Mouse (Mus musculus) kidney, adult 8-10 months (tissue): ENCODE results near the gene Phxr2.
"Not testable (repeated sequence)": the region's sequence is repeated elsewhere in the genome, so short reads cannot be mapped to it uniquely, and the experiment has no call there.

Experiments used
- DNase-seq, 2 experiments: peaks; one replicate each; pipeline ENCODE4 v3.0.0; 2022

Gene Phxr2

DNA sequence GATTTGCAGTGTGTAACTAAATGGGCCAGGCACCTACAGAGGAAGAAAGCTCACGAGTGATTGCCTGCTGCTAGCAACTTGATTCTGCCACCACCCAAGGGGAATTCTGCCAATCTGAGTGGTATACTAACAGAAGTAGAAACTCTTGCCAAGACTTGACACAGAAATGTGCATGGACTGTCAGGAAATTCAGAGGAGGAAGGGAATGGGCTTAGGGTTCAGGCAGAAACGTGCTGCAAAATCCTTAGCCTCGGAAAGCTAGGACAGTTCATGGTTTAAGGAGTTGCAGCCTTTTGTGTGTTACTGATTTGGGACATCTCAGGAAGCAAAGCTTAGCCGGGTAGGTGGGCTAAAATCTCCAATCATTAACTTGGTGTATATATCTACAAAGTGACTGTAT is at the start of gene Phxr2:
Gene Phxr2, minus strand, starts transcription at position 101 of the 400 bp plus-strand sequence.
- no peak for DNase-seq

- no peak for DNase-seq
These were observed 46.9 kb upstream of the Phxr2 start for GRCm38 (mm10) chr10:99172906-99173507.

- DNase-seq, result peak; percentile 61 to 62
These were observed 45.9 kb upstream of the Phxr2 start for GRCm38 (mm10) chr10:99171961-99172497.

DNA sequence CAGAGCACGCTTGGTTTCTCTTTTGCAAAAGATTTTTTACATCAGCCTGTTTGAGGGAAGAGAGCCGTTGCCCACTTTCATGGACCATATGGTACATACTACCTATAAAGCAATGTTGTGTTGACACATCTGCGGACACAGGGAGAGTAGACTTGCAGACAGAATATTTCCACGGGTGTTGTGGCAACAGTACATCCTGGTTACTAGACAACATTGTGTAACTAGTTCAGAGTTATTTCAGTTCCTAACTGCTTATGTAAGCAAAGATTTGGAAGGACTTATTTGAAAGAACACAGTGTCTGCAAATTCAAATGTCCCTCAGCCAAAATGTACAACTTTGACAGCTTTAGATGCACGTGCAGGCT is 43.6 kb upstream of the Phxr2 start:
- no peak for DNase-seq

DNA sequence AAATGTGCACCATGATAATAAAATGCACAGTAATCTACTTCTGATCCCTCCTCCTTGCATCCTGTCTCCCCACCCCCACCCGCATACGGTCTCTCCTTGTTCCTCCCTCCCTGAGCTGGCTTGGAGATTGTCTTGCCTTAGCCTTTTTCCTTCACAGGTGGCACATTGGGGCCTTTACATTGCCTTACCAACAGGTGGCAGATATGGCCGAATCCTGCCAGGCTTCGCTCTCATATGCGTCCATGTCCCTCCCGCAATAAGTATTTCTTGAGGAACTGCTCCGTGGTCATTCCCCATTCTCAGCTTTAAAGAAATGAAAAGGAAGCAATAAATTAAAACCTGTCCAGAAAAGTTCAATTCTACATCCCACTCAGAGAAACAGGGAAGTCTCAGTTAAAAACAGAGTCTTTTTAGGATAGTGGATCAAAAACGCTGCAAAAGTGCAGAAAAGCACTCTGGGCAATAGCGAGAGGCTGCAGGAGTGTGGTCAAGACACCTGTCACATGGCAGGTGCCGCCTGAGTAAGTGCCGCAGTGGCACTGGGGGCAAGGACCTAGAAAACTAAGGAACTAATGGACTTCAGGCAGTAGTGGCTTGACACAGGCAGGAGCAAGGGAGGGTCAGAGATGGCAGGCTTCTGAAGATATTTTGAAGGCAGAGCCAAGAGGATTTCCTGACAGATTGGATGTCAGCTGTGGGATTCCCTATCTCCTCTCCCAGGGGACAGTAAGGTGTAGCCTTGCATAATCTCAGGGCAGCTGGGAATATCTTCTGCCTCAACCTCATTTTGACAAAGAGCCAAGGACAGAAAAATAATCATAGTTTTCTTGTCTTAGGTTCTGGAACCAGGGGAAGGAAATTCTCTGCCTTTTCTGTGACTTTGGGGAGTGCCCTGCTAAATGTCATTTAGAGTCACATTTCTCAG is 43.0 kb upstream of the Phxr2 start:
- peak in 1 of 2 experiments; percentile 34 for DNase-seq

DNA sequence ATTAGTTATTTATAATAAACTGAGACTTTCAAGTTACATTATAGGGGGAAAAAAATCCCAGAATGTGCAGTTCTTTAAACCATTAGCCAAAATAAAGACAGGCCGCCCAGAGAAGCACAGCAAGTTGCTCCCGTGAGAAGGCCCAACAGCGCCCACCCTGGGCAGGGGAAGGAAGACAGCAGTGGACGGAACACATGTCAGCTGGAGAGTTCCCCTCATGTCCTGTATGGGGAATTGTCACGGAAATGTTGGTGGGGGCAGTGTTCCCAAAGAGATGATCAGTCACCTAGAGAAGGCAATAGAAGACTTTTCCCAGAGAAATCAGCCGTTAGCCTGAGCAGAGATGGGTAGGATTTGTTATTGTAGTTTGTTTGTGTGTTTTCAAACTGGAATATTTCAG is 42.3 kb upstream of the Phxr2 start:
- no peak for DNase-seq

- peak in 1 of 2 experiments; percentile 26 for DNase-seq
These were observed 40.3 kb upstream of the Phxr2 start for GRCm38 (mm10) chr10:99166392-99166791.

- DNase-seq, result peak; percentile 61 to 78
These were observed 39.7 kb upstream of the Phxr2 start for GRCm38 (mm10) chr10:99165751-99166282.

- peak; percentile 35 to 49 for DNase-seq
These were observed 38.8 kb upstream of the Phxr2 start for GRCm38 (mm10) chr10:99164871-99165477.

DNA sequence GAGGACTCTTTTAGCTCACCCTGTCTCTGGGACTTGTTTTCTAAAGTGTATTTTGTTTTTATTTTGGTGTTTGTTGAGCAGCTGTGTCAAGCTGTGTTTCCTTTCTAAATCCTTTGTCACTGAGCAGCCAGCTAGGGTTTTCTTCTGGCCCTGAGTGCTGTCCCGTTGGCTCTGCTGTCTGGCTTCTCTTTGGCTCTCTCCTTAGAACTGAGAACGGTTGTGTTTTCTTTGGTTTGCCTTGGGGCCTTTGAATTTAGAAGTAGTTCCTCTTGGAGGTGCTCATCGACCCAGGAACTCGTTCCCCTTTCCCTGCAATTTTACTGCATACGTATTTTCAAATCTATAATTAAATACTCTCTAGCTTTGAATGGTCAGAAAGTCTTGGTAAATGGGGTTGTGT is 36.9 kb upstream of the Phxr2 start:
- no peak for DNase-seq

DNA sequence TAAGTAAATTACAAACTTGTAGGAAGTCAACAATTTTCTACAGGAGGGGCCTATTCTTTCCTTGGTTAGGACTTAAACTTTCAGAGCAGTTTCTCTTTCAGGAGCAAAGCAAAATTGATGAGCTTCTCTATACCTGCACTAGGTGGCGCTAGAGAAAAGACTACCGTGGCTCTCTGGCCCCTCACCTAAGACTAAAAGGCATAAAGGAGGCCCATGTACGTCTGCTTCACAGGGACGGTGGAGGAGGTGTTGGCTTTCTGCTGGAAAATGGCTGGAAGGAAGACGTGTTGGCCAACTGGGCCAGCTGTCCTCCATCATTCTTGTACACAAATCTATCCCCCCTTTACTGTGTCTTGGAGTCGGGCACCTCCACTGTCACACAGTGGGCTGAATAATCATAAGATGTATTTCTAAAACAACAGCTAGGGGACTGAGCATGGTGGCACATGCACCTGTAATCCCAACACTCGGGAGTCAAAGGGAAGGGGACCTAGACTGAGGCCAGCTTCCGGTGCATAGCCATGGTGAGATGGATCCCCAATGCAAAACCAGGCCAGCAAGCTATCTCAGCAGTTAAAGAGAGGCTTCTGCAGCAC is 36.0 kb upstream of the Phxr2 start:
- peak; percentile 25 to 41 for DNase-seq

DNA sequence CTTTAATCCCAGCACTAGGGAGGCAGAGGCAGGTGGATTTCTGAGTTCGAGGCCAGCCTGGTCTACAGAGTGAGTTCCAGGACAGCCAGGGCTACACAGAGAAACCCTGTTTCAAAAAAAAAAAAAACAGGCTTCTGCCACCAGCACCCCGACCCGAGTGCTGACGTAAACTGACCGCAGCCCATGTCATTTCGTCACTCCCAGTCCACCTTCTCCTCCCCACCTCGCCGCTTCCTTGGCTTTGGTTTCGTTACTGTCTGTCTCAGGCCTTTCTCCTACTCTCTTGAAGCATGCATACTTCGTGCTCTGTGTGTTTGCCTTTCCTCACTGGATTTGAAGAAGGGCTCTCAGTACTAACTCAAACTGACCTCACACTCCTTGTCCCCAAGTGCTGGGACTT is 31.6 kb upstream of the Phxr2 start:
- not testable (repeated sequence) for DNase-seq

GRCm38 (mm10) chr10:99156808-99157207 is 30.7 kb upstream of the Phxr2 start:
- no peak for DNase-seq

DNA sequence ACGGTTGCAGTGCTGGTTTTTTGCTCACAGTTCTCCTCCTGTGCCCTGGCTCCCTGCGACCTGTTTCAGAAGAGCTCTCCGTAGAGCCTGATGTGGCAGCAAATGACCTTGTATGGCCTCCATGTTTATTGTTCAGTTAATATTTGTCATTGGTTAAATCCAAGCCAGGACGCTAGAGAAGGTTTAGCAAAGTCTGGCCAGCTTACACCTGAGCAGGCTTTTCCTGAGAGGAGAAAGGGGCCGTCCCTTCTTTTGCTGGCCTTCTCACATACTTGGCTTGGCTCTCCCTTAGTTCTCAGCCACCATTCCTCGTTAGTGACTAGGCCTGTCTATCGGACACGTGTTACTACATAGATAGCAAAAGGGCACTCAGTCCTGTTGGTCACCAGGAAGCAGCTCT is 28.5 kb upstream of the Phxr2 start:
- DNase-seq, result no peak

DNA sequence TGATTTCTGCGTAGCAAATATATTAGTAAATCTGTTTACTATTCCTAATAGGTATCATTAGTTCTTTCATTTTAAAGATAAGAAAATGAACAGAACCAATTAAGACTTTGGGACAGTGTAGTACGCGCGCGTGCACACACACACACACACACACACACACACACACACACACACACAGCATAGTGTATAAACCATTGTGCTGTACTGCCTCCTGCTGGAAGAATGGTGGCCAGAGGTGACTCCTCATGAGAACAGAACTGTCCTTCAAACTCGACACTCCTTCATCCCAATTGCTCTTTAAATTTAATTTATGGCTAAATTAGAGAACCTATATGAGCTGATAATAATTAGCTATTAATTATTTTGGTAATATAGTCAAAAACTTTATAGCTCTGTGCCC is 25.9 kb upstream of the Phxr2 start:
- DNase-seq, result peak in 1 of 2 experiments; percentile 42

- no peak for DNase-seq
These were observed 25.5 kb upstream of the Phxr2 start for GRCm38 (mm10) chr10:99151580-99151979.

- no peak for DNase-seq
These were observed 23.9 kb upstream of the Phxr2 start for GRCm38 (mm10) chr10:99150016-99150415.

DNA sequence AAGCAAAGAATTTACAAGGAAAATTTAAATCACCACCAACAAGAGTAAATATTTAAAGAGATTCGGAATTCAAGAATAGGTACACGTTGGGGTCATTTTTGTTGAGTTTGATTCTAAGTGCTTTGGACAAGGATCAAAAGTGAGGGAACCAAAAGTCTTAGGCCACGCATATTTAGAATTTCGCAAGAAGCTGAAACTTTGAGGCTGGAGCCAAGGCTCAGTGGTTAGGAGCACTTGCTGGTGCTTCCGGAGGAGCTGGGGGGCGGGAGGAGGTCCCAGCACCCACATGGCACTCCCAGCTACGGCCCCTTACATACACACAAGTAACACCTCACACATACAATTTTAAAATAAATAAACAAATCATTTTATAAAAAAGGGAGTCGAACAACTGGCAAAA is 20.5 kb upstream of the Phxr2 start:
- DNase-seq, result no peak

GRCm38 (mm10) chr10:99145611-99146010 is 19.5 kb upstream of the Phxr2 start:
- no peak for DNase-seq

DNA sequence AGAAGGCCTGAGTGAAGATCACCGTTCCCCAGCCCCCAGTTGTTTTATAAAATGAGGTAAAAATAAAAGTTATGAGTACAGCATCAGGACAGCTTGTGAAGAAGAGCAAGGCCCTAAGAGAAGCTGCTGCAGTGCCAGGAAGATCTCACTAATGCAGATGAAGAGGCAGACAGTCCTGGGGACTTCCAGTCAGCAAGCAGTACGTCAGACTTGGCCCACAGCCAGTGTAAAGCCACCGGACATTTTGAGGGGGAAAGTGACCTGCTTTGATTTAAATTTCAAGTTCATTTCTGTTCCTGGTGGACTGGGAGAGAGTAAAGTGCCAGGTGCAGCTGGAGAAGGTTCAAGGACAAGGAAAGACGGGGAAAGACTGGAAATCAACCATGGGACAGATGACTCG is 10.2 kb upstream of the Phxr2 start:
- no peak for DNase-seq

- DNase-seq, result no peak
These were observed 7.3 kb upstream of the Phxr2 start for GRCm38 (mm10) chr10:99133321-99133875.

DNA sequence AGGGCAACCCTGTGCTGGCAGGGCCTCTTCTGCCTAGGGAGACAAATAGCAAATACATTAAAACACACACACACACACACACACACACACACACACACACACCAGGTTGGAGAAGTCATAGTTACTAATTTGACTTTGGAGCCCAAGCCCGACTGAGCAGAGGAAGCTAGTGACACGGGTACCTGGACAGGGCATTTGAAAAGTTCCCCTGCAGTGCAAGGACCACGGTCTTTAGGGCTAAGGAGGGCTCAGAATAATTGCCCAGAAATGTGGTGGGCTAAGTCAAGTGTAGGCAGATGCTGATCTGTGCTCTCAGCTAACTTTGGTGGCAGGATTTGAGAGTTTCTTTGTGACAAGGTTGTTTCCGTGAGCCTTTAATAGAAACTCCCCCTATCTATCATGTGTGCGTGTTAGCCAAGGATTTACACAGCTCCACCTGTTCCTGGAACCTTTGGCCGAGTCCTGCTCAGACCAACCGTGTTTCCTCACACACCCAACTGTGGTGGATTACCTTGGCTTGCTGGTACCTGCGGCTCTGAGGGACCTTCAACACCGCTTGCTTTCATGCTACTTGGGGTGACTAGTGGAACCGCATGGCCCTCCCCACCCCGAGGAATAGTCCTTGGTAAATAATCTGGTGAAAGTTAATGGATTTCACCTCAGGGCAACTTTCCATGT is 6.6 kb upstream of the Phxr2 start:
- no peak for DNase-seq
